Mouse (Mus musculus) forebrain, embryonic 12.5 days (tissue): ENCODE data around the gene Creb3. TPM values are rescaled to one million over a fixed set of nuclear protein-coding genes. Genes with fewer than 3 reads are reported as not detected.
"Not testable (repeated sequence)": the region's sequence is repeated elsewhere in the genome, so short reads cannot be mapped to it uniquely, and the experiment has no call there.

Source experiments
- ATAC-seq: fragments of 200-750 bp; cut with Nextera tagmentation; 2 replicates; pipeline ENCODE4 v1.8.0; 2017; ENCODE audit warnings: moderate TSS enrichment; ENCODE audit not compliant: low FRiP score
- H3K27ac ChIP-seq: fragments of 300-500 bp; sonication (generic); 2 replicates; pipeline ENCODE4 v1.5.1; 2016; ENCODE audit warnings: mild to moderate bottlenecking
- H3K27me3 ChIP-seq: fragments of 300-500 bp; sonication (generic); 2 replicates; pipeline ENCODE4 v1.6.1; 2016; ENCODE audit warnings: mild to moderate bottlenecking
- H3K36me3 ChIP-seq: fragments of 300-500 bp; sonication (generic); replicated peaks from 2 replicates; pipeline ENCODE4 v1.6.1; 2016; ENCODE audit warnings: mild to moderate bottlenecking
- H3K4me1 ChIP-seq: fragments of 300-500 bp; sonication (generic); 2 replicates; pipeline ENCODE4 v1.6.1; 2016
- H3K4me2 ChIP-seq: fragments of 300-500 bp; sonication (generic); 2 replicates; pipeline ENCODE4 v1.6.1; 2016; ENCODE audit warnings: mild to moderate bottlenecking, moderate library complexity
- H3K4me3 ChIP-seq: fragments of 300-500 bp; sonication (generic); replicated peaks from 2 replicates; pipeline ENCODE4 v1.5.1; 2016; ENCODE audit warnings: mild to moderate bottlenecking
- H3K9ac ChIP-seq: fragments of 300-500 bp; sonication (generic); 2 replicates; pipeline ENCODE4 v1.6.1; 2016; ENCODE audit warnings: mild to moderate bottlenecking
- H3K9me3 ChIP-seq: fragments of 300-500 bp; sonication (generic); 2 replicates; pipeline ENCODE4 v1.6.1; 2016
- WGBS: fragments of 180-500 bp; shearing (Covaris S2); methylation state at CpG from one replicate; pipeline ENCODE4 v1.1.7; 2016; 5-methylcytosine and 5-hydroxymethylcytosine counted together
- polyA plus RNA-seq: library from polyadenylated mRNA; unstranded; fragments of >200 nt; fragmentation: Nextera tagmentation; extraction: Ambion mirVana; gene quantifications from 2 replicates; pipeline ENCODE4 v1.2.1, GENCODE M21; 2016

The Creb3 gene
- polyA plus RNA-seq, 1 experiment from 2014 or later, result 45.3 TPM

DNA sequence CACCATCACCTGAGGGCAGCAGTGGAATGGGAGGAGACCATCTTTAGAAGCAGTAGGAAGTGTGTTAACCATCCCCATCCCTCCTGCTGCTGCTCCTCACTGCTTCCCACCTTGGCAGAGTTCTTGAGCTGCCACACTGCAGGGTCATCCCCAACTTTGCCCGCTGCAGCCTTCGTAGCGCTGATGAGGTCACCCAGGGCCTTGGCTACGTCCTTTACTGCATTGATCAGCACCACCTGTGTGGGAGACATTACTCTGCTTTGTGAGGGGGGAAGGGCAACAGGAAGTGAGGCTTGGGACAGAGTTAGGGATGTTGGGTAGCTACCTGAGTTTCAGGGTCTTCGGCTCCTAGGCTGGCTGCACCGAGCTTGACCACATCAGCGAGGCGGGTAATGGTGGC, 26.5 kb upstream of the Creb3 start:
- Histone ChIP-seq H3K27ac (no peak overlapping the region), H3K9me3 (no peaks in the 10 kb centered on the region), H3K36me3 (peaks cover 98% of the 10 kb centered on the region), H3K4me1 (no peaks in the 10 kb centered on the region), H3K27me3 (no peaks in the 10 kb centered on the region), H3K4me2 (no peak overlapping the region), H3K4me3 (no peak overlapping the region), H3K9ac (no peak overlapping the region)
- WGBS, result 98% methylated on average over 8 of the region's 8 CpGs
- ATAC-seq, result no peak

GRCm38 (mm10) chr4:43536031-43536430, 26.1 kb upstream of the Creb3 start:
- no peaks in the 10 kb centered on the region for H3K27me3 ChIP-seq
- H3K36me3 ChIP-seq, result peaks cover 95% of the 10 kb centered on the region
- H3K4me2 ChIP-seq, result no peak overlapping the region
- no peak for ATAC-seq
- no peak overlapping the region for H3K4me3 ChIP-seq
- H3K9me3 ChIP-seq, result no peaks in the 10 kb centered on the region
- no peak overlapping the region for H3K27ac ChIP-seq
- no peak overlapping the region for H3K9ac ChIP-seq
- 95% methylated on average over 9 of the region's 9 CpGs for WGBS
- no peaks in the 10 kb centered on the region for H3K4me1 ChIP-seq

GRCm38 (mm10) chr4:43542044-43542443, 20.1 kb upstream of the Creb3 start:
- Histone ChIP-seq H3K4me1 (no peaks in the 10 kb centered on the region), H3K4me3 (no peak overlapping the region), H3K4me2 (no peak overlapping the region), H3K9ac (no peak overlapping the region), H3K27ac (no peak overlapping the region), H3K9me3 (no peaks in the 10 kb centered on the region), H3K27me3 (no peaks in the 10 kb centered on the region), H3K36me3 (peaks cover 96% of the 10 kb centered on the region)
- WGBS, result 72% methylated on average over 3 of the region's 3 CpGs
- ATAC-seq, result no peak

DNA sequence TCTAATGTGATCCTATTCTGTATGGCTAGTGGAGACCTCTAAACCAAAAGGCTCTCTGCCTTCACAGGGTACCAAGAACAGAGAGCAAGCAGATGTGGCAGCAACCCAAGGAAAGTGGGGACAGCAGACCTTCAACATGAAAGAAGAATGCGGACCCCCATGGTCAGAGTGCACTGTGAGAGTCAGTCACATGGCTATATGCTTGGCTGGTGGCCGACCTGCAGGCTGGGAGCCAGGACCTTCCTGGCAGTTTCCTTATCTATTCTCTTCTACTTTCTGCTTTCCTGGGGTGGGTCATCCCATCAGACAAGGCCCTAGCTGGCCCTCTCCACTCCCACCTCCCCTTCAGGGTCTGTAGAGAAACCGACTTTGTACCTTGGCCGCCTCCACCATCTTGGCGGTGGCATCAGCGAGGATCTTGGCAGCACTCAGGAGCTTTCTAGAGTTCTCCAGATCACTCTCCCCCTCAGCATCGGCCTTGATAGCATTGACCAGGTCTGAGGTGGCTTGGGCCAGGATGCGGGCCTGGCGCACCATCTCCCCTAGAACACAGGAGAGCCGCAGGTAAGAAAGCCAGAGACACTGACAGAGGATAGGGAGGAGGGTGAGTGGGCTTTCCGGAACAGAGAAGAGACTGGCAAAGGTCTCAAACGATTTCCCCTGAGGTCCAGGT, 15.6 kb upstream of the Creb3 start:
- H3K9ac ChIP-seq, result no peak overlapping the region
- H3K27me3 ChIP-seq, result no peaks in the 10 kb centered on the region
- H3K36me3 ChIP-seq, result peaks cover 100% of the 10 kb centered on the region
- no peak overlapping the region for H3K4me3 ChIP-seq
- H3K27ac ChIP-seq, result no peak overlapping the region
- H3K9me3 ChIP-seq, result no peaks in the 10 kb centered on the region
- H3K4me2 ChIP-seq, result no peak overlapping the region
- ATAC-seq, result no peak
- no peaks in the 10 kb centered on the region for H3K4me1 ChIP-seq
- 94% methylated on average over 12 of the region's 12 CpGs for WGBS

GRCm38 (mm10) chr4:43547160-43547559, 15.0 kb upstream of the Creb3 start:
- WGBS, result 92% methylated on average over 8 of the region's 8 CpGs

DNA sequence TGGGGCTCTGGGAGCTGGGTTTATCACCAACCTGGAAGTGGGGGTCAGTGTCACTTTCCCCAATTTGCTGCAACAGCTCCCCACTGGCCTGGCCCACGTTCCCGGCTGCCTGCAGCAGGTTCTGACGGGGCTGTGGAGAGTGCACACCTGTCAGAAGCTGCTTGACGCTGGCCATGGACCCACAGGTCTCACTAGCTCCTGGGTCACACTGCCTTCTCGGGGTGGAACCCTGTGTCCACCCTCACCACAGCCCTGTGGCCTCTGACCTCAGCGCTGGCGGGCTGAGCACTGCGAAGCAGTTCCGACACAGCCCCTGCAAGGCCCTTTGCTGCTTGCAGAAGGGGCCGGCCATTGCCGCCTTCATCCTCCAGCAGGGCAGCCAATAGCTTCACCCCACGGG, 13.1 kb upstream of the Creb3 start:
- peaks cover 100% of the 10 kb centered on the region for H3K36me3 ChIP-seq
- H3K27ac ChIP-seq, result no peak overlapping the region
- no peak for ATAC-seq
- 95% methylated on average over 12 of the region's 12 CpGs for WGBS
- no peaks in the 10 kb centered on the region for H3K27me3 ChIP-seq
- no peaks in the 10 kb centered on the region for H3K4me1 ChIP-seq
- H3K4me2 ChIP-seq, result no peak overlapping the region
- no peaks in the 10 kb centered on the region for H3K9me3 ChIP-seq
- H3K4me3 ChIP-seq, result no peak overlapping the region
- H3K9ac ChIP-seq, result no peak overlapping the region

More at GRCm38 (mm10) chr4:43547160-43547559, 15.0 kb upstream of the Creb3 start:
- Histone ChIP-seq H3K4me2 (no peak overlapping the region), H3K36me3 (peaks cover 100% of the 10 kb centered on the region), H3K27ac (no peak overlapping the region), H3K9ac (no peak overlapping the region), H3K4me3 (no peak overlapping the region), H3K27me3 (no peaks in the 10 kb centered on the region), H3K4me1 (no peaks in the 10 kb centered on the region), H3K9me3 (no peaks in the 10 kb centered on the region)
- no peak for ATAC-seq

GRCm38 (mm10) chr4:43551854-43552253, 10.3 kb upstream of the Creb3 start:
- H3K4me1 ChIP-seq, H3K9me3 ChIP-seq, H3K27me3 ChIP-seq, H3K4me2 ChIP-seq, H3K27ac ChIP-seq, ATAC-seq, H3K4me3 ChIP-seq, H3K9ac ChIP-seq: not testable (repeated sequence)
- peaks cover 98% of the 10 kb centered on the region for H3K36me3 ChIP-seq
- 89% methylated on average over 6 of the region's 6 CpGs for WGBS

- WGBS, result 95% methylated on average over 5 of the region's 5 CpGs
These were observed 9.7 kb upstream of the Creb3 start for GRCm38 (mm10) chr4:43552437-43552836.

DNA sequence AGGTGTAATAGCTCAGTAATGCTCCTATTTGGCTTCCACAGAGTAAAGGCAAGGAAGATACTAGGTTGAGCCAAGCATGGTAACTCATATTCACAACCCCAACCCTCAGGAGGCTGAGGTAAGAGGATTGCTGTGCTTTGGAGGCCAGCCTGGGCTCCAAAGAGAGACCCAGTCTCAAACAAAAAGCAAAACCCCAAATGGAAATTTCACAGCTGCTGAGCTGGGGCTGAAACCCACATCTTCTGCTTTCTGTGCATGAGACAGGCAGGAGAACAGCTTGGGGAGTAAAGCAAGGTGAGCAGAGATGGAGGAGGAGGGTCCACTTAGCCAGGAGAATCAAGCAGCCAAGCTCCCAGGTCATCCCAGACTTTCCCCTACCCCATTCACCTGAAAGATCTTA, 8.2 kb upstream of the Creb3 start:
- Histone ChIP-seq H3K27ac (no peak overlapping the region), H3K4me1 (peaks cover 18% of the 10 kb centered on the region), H3K27me3 (no peaks in the 10 kb centered on the region), H3K36me3 (peaks cover 82% of the 10 kb centered on the region), H3K9me3 (no peaks in the 10 kb centered on the region), H3K4me3 (no peak overlapping the region), H3K4me2 (no peak overlapping the region), H3K9ac (no peak overlapping the region)
- no peak for ATAC-seq

More at GRCm38 (mm10) chr4:43552437-43552836, 9.7 kb upstream of the Creb3 start:
- H3K27me3 ChIP-seq, result no peaks in the 10 kb centered on the region
- no peak for ATAC-seq
- no peak overlapping the region for H3K27ac ChIP-seq
- H3K4me1 ChIP-seq, result 0 out of 2 replicates have a peak, but pooled peaks cover 4% of the 10 kb centered on the region
- H3K4me3 ChIP-seq, result no peak overlapping the region
- peaks cover 92% of the 10 kb centered on the region for H3K36me3 ChIP-seq
- H3K4me2 ChIP-seq, result no peak overlapping the region
- no peak overlapping the region for H3K9ac ChIP-seq
- H3K9me3 ChIP-seq, result no peaks in the 10 kb centered on the region

GRCm38 (mm10) chr4:43555926-43556325, 6.2 kb upstream of the Creb3 start:
- Histone ChIP-seq H3K9me3 (no peaks in the 10 kb centered on the region), H3K9ac (no peak overlapping the region), H3K4me2 (no peak overlapping the region), H3K27me3 (no peaks in the 10 kb centered on the region), H3K4me1 (peaks cover 37% of the 10 kb centered on the region), H3K4me3 (no peak overlapping the region), H3K36me3 (peaks cover 64% of the 10 kb centered on the region), H3K27ac (no peak overlapping the region)
- 97% methylated on average over 7 of the region's 7 CpGs for WGBS
- no peak for ATAC-seq

DNA sequence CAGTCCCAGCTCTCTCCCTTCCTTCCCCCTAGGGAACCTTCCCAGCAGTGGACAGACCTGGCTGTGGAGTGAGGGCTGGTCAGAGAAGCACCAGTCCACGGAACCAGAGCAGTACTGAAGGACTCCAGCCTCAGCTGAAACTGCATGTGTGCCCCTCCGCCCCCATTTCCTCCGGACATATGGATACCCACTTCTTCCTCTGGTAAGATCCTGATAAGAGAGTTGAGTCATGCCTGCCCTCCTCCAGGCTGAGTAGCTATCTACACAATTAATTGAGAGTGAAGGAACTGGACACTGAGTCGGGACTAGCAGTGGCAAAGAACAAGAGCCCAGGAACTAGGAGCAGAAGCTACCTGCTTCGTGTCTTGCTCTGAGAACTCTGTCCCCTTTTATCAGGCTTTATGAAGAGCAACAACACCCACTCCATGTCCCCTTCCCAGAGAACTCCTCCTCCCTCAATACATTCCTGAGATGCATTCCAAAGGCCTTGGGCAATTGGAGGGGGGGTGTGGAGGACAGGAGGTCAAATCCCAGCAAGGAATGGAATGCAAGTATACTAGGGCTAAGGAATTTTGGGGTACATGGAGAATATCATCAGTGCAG, 4.0 kb upstream of the Creb3 start:
- Histone ChIP-seq H3K9ac (peak overlapping the region; percentile 33; the same call in 1 of the 2 replicates), H3K36me3 (peaks cover 41% of the 10 kb centered on the region), H3K9me3 (no peaks in the 10 kb centered on the region), H3K4me3 (no peak overlapping the region), H3K27me3 (no peaks in the 10 kb centered on the region), H3K4me2 (peak overlapping the region; percentile 22; the same call in 1 of the 2 replicates), H3K27ac (peak overlapping the region; percentile 36), H3K4me1 (peaks cover 46% of the 10 kb centered on the region)
- no peak for ATAC-seq
- 59% methylated on average over 5 of the region's 5 CpGs for WGBS

GRCm38 (mm10) chr4:43558631-43559356, 3.3 kb upstream of the Creb3 start:
- peaks cover 35% of the 10 kb centered on the region for H3K36me3 ChIP-seq
- peak overlapping the region; percentile 38 for H3K9ac ChIP-seq
- H3K4me2 ChIP-seq, result peak overlapping the region; percentile 22
- H3K4me1 ChIP-seq, result peaks cover 53% of the 10 kb centered on the region
- H3K4me3 ChIP-seq, result 0 out of 2 replicates have a peak overlapping the region, but pooled peaks have one; percentile 4
- ATAC-seq, result no peak
- H3K9me3 ChIP-seq, result no peaks in the 10 kb centered on the region
- H3K27ac ChIP-seq, result peak overlapping the region; percentile 56; the same call in 1 of the 2 replicates
- no peaks in the 10 kb centered on the region for H3K27me3 ChIP-seq
- WGBS, result 40% methylated on average over 13 of the region's 13 CpGs
